Mouse (Mus musculus) CH12.LX (cell line): ENCODE results near the gene Fgfr2.

Source experiments
- CTCF ChIP-seq, 2 experiments: IDR thresholded peaks in 1 of 2; conservative IDR thresholded peaks in 1 of 2; 2 replicates each; pipeline ENCODE4 v1.5.1; 2011 to 2012; ENCODE audit warnings: low read depth in 2 of 2, low read length in 2 of 2, improper control_type of control experiment in 1 of 2, inconsistent platforms in 1 of 2, mild to moderate bottlenecking in 1 of 2, moderate library complexity in 1 of 2
- ELF1 ChIP-seq: IDR thresholded peaks from 2 replicates; pipeline ENCODE4 v1.6.1; 2014; ENCODE audit warnings: low read depth, mild to moderate bottlenecking, inconsistent platforms, low read length, improper control_type of control experiment
- EP300 ChIP-seq: IDR thresholded peaks from 2 replicates; pipeline ENCODE4 v1.6.1; 2011; ENCODE audit warnings: low read length, improper control_type of control experiment
- JUND ChIP-seq: conservative IDR thresholded peaks from 2 replicates; pipeline ENCODE4 v1.6.1; 2011; ENCODE audit warnings: low read depth, low read length, improper control_type of control experiment
- MAFK ChIP-seq: IDR thresholded peaks from 2 replicates; pipeline ENCODE4 v1.6.1; 2011; ENCODE audit warnings: low read length, improper control_type of control experiment; ENCODE audit not compliant: insufficient replicate concordance
- MEF2A ChIP-seq: IDR thresholded peaks from 2 replicates; pipeline ENCODE4 v1.6.1; 2014; ENCODE audit warnings: low read depth, mild to moderate bottlenecking, inconsistent platforms, low read length, improper control_type of control experiment, borderline replicate concordance
- MXI1 ChIP-seq: IDR thresholded peaks from 2 replicates; pipeline ENCODE4 v1.6.1; 2011; ENCODE audit warnings: mild to moderate bottlenecking, low read depth, low read length, improper control_type of control experiment
- NRF1 ChIP-seq: IDR thresholded peaks from 2 replicates; pipeline ENCODE4 v1.6.1; 2014; ENCODE audit warnings: low read depth, mild to moderate bottlenecking, inconsistent platforms, low read length, improper control_type of control experiment, moderate library complexity
- POLR2A ChIP-seq: IDR thresholded peaks from 2 replicates; pipeline ENCODE4 v1.6.1; 2011; ENCODE audit warnings: low read depth, mild to moderate bottlenecking, improper control_type of control experiment, low read length
- ZKSCAN1 ChIP-seq: IDR thresholded peaks from 2 replicates; pipeline ENCODE4 v1.6.1; 2012; ENCODE audit warnings: low read depth, inconsistent platforms, low read length, improper control_type of control experiment, borderline replicate concordance

- no peak for TF ChIP-seq CTCF (conservative IDR thresholded peaks at IDR 0.05 in 1 of 2, IDR thresholded peaks at IDR 0.05 in 1 of 2; ENCODE audit: low read depth in 2 of 2, low read length in 2 of 2)
- TF ChIP-seq MEF2A = no peak
- TF ChIP-seq ELF1 = no peak
- TF ChIP-seq MXI1 = no peak
- no peak for TF ChIP-seq POLR2A
- TF ChIP-seq JUND = no peak
- TF ChIP-seq MAFK = no peak
- TF ChIP-seq NRF1 = no peak
- no peak for TF ChIP-seq EP300
- no peak for TF ChIP-seq ZKSCAN1
Observed at GRCm38 (mm10) chr7:130167261-130167660, 2955.9 kb downstream of the Fgfr2 start.
